Mouse (Mus musculus): Measurements from ENCODE around the gene Lrmda.

- no peak for TF ChIP-seq CTCF (IDR thresholded peaks at IDR 0.05; ENCODE audit: borderline replicate concordance, control insufficient read depth, extremely low read depth, insufficient read depth, low read length, poor library complexity)
- no peak for TF ChIP-seq POLR2A (IDR thresholded peaks at IDR 0.05; ENCODE audit: control insufficient read depth, extremely low read depth, insufficient read depth, low read length, poor library complexity)
These were observed 675.9 kb downstream of the Lrmda start for GRCm38 (mm10) chr14:22695448-22695847.
